Mouse (Mus musculus) myocyte (in vitro differentiated cells): ENCODE measurements around the gene Cyb5d2. TPM values are rescaled to one million over a fixed set of nuclear protein-coding genes. Genes with fewer than 3 reads are reported as not detected.

Experiments
- H3K27me3 ChIP-seq: one replicate; pipeline ENCODE4 v1.6.1; 2011; ENCODE audit not compliant: control insufficient read depth, insufficient read depth, insufficient read length
- H3K36me3 ChIP-seq: one replicate; pipeline ENCODE4 v1.6.1; 2011; ENCODE audit not compliant: control insufficient read depth, insufficient read depth
- H3K4me2 ChIP-seq: one replicate; pipeline ENCODE4 v1.6.1; 2011; ENCODE audit warnings: low read depth, control low read depth
- H3K4me3 ChIP-seq: one replicate; pipeline ENCODE4 v1.5.1; 2011; ENCODE audit warnings: mild to moderate bottlenecking, control low read depth, moderate library complexity
- H3K79me2 ChIP-seq: one replicate; pipeline ENCODE4 v1.6.1; 2011; ENCODE audit not compliant: control insufficient read depth, insufficient read depth
- H3ac ChIP-seq: one replicate; pipeline ENCODE4 v1.6.1; 2011; ENCODE audit not compliant: control insufficient read depth, insufficient read length
- CEBPB ChIP-seq: IDR thresholded peaks from 2 replicates; pipeline ENCODE4 v1.6.1; 2011; ENCODE audit warnings: mild to moderate bottlenecking, moderate library complexity; ENCODE audit not compliant: poor library complexity, insufficient read depth, severe bottlenecking
- E2F4 ChIP-seq: IDR thresholded peaks from one replicate; pipeline ENCODE4 v1.6.1; 2011; ENCODE audit warnings: mild to moderate bottlenecking, control low read depth, moderate library complexity; ENCODE audit not compliant: insufficient read depth
- MAX ChIP-seq: IDR thresholded peaks from one replicate; pipeline ENCODE4 v1.6.1; 2011; ENCODE audit warnings: low read depth, mild to moderate bottlenecking, control low read depth
- MYOD1 ChIP-seq, 3 experiments: IDR thresholded peaks; one replicate each; pipeline ENCODE4 v1.6.1; 2011; ENCODE audit warnings: control low read depth in 2 of 3, low read depth in 2 of 3, mild to moderate bottlenecking in 2 of 3, moderate library complexity in 1 of 3; ENCODE audit not compliant: insufficient read length in 2 of 3, control insufficient read depth in 1 of 3
- MYOG ChIP-seq, 3 experiments: IDR thresholded peaks; one replicate each; pipeline ENCODE4 v1.6.1; 2011; ENCODE audit warnings: control low read depth in 2 of 3, low read depth in 2 of 3, mild to moderate bottlenecking in 2 of 3; ENCODE audit not compliant: insufficient read length in 2 of 3, control insufficient read depth in 1 of 3, insufficient read depth in 1 of 3
- POLR2A ChIP-seq: IDR thresholded peaks from one replicate; pipeline ENCODE4 v1.6.1; 2011; ENCODE audit warnings: low read depth, mild to moderate bottlenecking, control low read depth, moderate library complexity; ENCODE audit not compliant: insufficient read length
- POLR2AphosphoS2 ChIP-seq: IDR thresholded peaks from one replicate; pipeline ENCODE4 v1.6.1; 2011; ENCODE audit warnings: low read depth, control low read depth; ENCODE audit not compliant: insufficient read length
- REST ChIP-seq: IDR thresholded peaks from one replicate; pipeline ENCODE4 v1.6.1; 2011; ENCODE audit warnings: mild to moderate bottlenecking, control low read depth, moderate library complexity; ENCODE audit not compliant: insufficient read depth, insufficient read length
- SRF ChIP-seq: IDR thresholded peaks from one replicate; pipeline ENCODE4 v1.6.1; 2011; ENCODE audit warnings: low read depth; ENCODE audit not compliant: control insufficient read depth, insufficient read length
- TCF12 ChIP-seq: IDR thresholded peaks from one replicate; pipeline ENCODE4 v1.6.1; 2011; ENCODE audit warnings: mild to moderate bottlenecking, control low read depth; ENCODE audit not compliant: poor library complexity, insufficient read depth, severe bottlenecking
- TCF3 ChIP-seq: IDR thresholded peaks from one replicate; pipeline ENCODE4 v1.6.1; 2011; ENCODE audit warnings: low read depth, control low read depth; ENCODE audit not compliant: insufficient read length
- USF1 ChIP-seq: IDR thresholded peaks from one replicate; pipeline ENCODE4 v1.6.1; 2011; ENCODE audit warnings: low read depth, mild to moderate bottlenecking, control low read depth, moderate library complexity
- polyA plus RNA-seq: library from polyadenylated mRNA; unstranded; fragments of >200 nt; fragmentation: generic; extraction: Trizol; gene quantifications from one replicate; pipeline ENCODE4 v1.2.1, GENCODE M21; 2012; ENCODE audit warnings: missing spikeins

Gene Cyb5d2
- polyA plus RNA-seq, 1 experiment, result 6.9 TPM

- Histone ChIP-seq H3K36me3 (peaks cover 43% of the 10 kb centered on the region), H3K27me3 (no peaks in the 10 kb centered on the region), H3K79me2 (no peaks in the 10 kb centered on the region), H3K4me3 (no peak overlapping the region), H3K4me2 (no peak overlapping the region), H3ac (no peak overlapping the region)
- no peak for TF ChIP-seq POLR2A
- no peak for TF ChIP-seq REST
- TF ChIP-seq POLR2AphosphoS2, result no peak
- TF ChIP-seq USF1, result no peak
- no peak for TF ChIP-seq TCF12
- TF ChIP-seq SRF, result no peak
- no peak for TF ChIP-seq MAX
- TF ChIP-seq CEBPB, result no peak
Measured at GRCm38 (mm10) chr11:72736320-72736719, 59.6 kb downstream of the Cyb5d2 start.

DNA sequence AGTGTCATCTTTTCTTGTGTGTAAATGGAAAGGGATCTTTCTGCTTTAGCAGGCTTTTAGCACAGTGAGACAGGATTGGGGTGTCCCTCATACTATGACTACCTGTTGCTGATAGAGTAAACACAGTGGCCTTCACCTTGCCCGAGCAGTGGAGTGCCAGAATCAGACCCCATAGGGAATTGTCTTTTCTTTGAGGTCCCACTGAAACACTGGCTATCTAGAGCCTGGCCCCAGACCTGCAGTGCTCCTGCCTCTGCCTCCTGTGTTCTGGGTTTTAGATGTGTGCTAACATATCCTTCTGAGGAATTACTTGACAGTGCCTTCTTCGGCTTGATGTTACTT lies 60.5 kb downstream of the Cyb5d2 start:
- TF ChIP-seq TCF12 (no peak), POLR2A (no peak), TCF3 (no peak), POLR2AphosphoS2 (no peak), USF1 (no peak), E2F4 (no peak), SRF (no peak), CEBPB (no peak), MAX (no peak), REST (no peak), MYOG (IDR thresholded peaks at IDR 0.05; ENCODE audit: control insufficient read depth in 1 of 3, insufficient read depth in 1 of 3, insufficient read length in 2 of 3, low read depth in 2 of 3) (no peak), MYOD1 (IDR thresholded peaks at IDR 0.05; ENCODE audit: control insufficient read depth in 1 of 3, insufficient read length in 2 of 3, low read depth in 2 of 3) (no peak)
- H3ac ChIP-seq, result no peak overlapping the region
- peaks cover 51% of the 10 kb centered on the region for H3K36me3 ChIP-seq
- H3K27me3 ChIP-seq, result no peaks in the 10 kb centered on the region
- H3K79me2 ChIP-seq, result no peaks in the 10 kb centered on the region
- H3K4me2 ChIP-seq, result no peak overlapping the region
- no peak overlapping the region for H3K4me3 ChIP-seq

DNA sequence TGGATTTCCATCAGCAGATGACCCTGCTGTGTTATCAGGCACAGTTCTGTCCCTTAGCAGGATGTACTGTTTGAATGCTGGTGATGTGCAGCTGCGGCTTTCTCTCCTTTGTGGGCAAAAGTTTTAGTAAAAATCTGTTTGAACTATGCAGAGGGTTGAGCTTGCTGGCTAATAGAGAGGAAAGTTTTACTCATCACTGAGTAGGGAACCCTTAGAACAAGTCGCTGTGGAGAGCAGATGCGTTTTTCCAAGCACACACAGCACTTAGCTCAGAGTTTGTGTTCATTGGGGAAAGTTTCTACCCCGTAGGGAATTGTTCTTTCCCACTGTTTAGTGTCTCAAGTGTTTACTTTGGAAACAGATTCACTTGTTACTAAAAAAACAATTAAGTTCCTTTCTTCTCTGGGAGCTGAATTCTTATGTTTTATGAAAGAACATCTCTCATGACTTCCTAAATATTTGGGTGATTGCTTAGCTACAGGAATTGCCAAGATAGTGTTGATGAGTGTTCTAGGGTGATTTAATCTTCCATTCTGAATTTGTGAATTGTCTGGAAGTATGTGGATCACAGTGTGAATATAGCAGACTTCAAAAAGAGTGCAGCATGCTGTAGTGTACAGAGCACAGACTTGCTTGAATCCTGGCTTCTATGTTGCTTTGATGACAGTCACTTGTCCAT lies 61.0 kb downstream of the Cyb5d2 start:
- H3K79me2 ChIP-seq, result no peaks in the 10 kb centered on the region

GRCm38 (mm10) chr11:72733736-72734135 lies 62.2 kb downstream of the Cyb5d2 start:
- Histone ChIP-seq H3K36me3 (peaks cover 69% of the 10 kb centered on the region), H3K27me3 (no peaks in the 10 kb centered on the region), H3K4me2 (no peak overlapping the region), H3K79me2 (no peaks in the 10 kb centered on the region), H3ac (no peak overlapping the region), H3K4me3 (no peak overlapping the region)
- TF ChIP-seq TCF12, result no peak
- no peak for TF ChIP-seq MAX
- no peak for TF ChIP-seq MYOD1 (IDR thresholded peaks at IDR 0.05; ENCODE audit: control insufficient read depth in 1 of 3, insufficient read length in 2 of 3, low read depth in 2 of 3)
- no peak for TF ChIP-seq TCF3
- TF ChIP-seq USF1, result no peak
- no peak for TF ChIP-seq POLR2AphosphoS2
- TF ChIP-seq CEBPB, result no peak
- no peak for TF ChIP-seq REST
- no peak for TF ChIP-seq POLR2A
- TF ChIP-seq E2F4, result no peak
- no peak for TF ChIP-seq SRF
- TF ChIP-seq MYOG (IDR thresholded peaks at IDR 0.05; ENCODE audit: control insufficient read depth in 1 of 3, insufficient read depth in 1 of 3, insufficient read length in 2 of 3, low read depth in 2 of 3), result no peak

More for the DNA sequence above, 61.0 kb downstream of the Cyb5d2 start:
- H3K36me3 ChIP-seq, result peaks cover 57% of the 10 kb centered on the region
- H3K27me3 ChIP-seq, result no peaks in the 10 kb centered on the region
- no peak overlapping the region for H3ac ChIP-seq
- no peak overlapping the region for H3K4me2 ChIP-seq
- no peak overlapping the region for H3K4me3 ChIP-seq
- TF ChIP-seq REST (no peak), MYOD1 (IDR thresholded peaks at IDR 0.05; ENCODE audit: control insufficient read depth in 1 of 3, insufficient read length in 2 of 3, low read depth in 2 of 3) (no peak), POLR2A (no peak), E2F4 (no peak), CEBPB (no peak), TCF12 (no peak), POLR2AphosphoS2 (no peak), MYOG (IDR thresholded peaks at IDR 0.05; ENCODE audit: control insufficient read depth in 1 of 3, insufficient read depth in 1 of 3, insufficient read length in 2 of 3, low read depth in 2 of 3) (no peak), SRF (no peak), MAX (no peak), TCF3 (no peak), USF1 (no peak)

Other genes starting within 250 kb of the Cyb5d2 start
- gene Spns3, start 245.6 kb downstream of the Cyb5d2 start, polyA plus RNA-seq, result 0.02 TPM
- gene Ube2g1, start 188.9 kb downstream of the Cyb5d2 start, polyA plus RNA-seq, result 13.2 TPM
- 16.7 TPM for gene Ankfy1, start 106.1 kb downstream of the Cyb5d2 start, polyA plus RNA-seq
- 8.1 TPM for gene Zzef1, start 84 bp upstream of the Cyb5d2 start, polyA plus RNA-seq
- gene Atp2a3, start 165.0 kb upstream of the Cyb5d2 start, polyA plus RNA-seq, result 26.1 TPM
- 0.24 TPM for gene P2rx1, start 203.0 kb upstream of the Cyb5d2 start, polyA plus RNA-seq
- 3.3 TPM for gene Camkk1, start 222.9 kb upstream of the Cyb5d2 start, polyA plus RNA-seq